Mouse (Mus musculus): ENCODE results near the gene Id2. TPM values are rescaled to one million over a fixed set of nuclear protein-coding genes. Genes with fewer than 3 reads are reported as not detected.

The Id2 gene
- polyA plus RNA-seq, 1 experiment: 68.1 TPM

GRCm38 (mm10) chr12:25099313-25099562 is 2.3 kb upstream of the Id2 start:
- Histone ChIP-seq H3ac (ENCODE audit: control insufficient read depth, insufficient read length, low read depth) (peak overlapping the region; percentile 16), H3K27me3 (ENCODE audit: control insufficient read depth, insufficient read depth, insufficient read length) (no peaks in the 10 kb centered on the region), H3K79me2 (ENCODE audit: control insufficient read depth, insufficient read depth) (peaks cover 17% of the 10 kb centered on the region), H3K4me3 (ENCODE audit: insufficient read depth, poor library complexity, severe bottlenecking) (peak overlapping the region; percentile 32), H3K36me3 (ENCODE audit: control insufficient read depth, insufficient read depth) (peaks cover 3% of the 10 kb centered on the region), H3K79me3 (ENCODE audit: low read depth) (peaks cover 15% of the 10 kb centered on the region)
- TF ChIP-seq MYOG (IDR thresholded peaks at IDR 0.05; ENCODE audit: control insufficient read depth, extremely low read depth, insufficient read length) (no peak), FOSL1 (IDR thresholded peaks at IDR 0.05; ENCODE audit: insufficient read depth, low read length, poor library complexity, severe bottlenecking) (no peak), MYOD1 (IDR thresholded peaks at IDR 0.05; ENCODE audit: control insufficient read depth, insufficient read length, low read depth) (no peak), CEBPB (IDR thresholded peaks at IDR 0.05; ENCODE audit: low read depth) (no peak), USF1 (IDR thresholded peaks at IDR 0.05; ENCODE audit: low read depth) (no peak), CTCF (IDR thresholded peaks at IDR 0.05; ENCODE audit: control insufficient read depth, insufficient read depth, insufficient read length) (no peak), MAX (IDR thresholded peaks at IDR 0.05) (no peak)

- peak; percentile 89 for TF ChIP-seq MYOD1 (IDR thresholded peaks at IDR 0.05; ENCODE audit: control insufficient read depth, insufficient read length, low read depth)
- no peak for TF ChIP-seq CEBPB (IDR thresholded peaks at IDR 0.05; ENCODE audit: low read depth)
- H3K79me3 ChIP-seq (ENCODE audit: low read depth): peaks cover 18% of the 10 kb centered on the region
- peaks cover 8% of the 10 kb centered on the region for H3K36me3 ChIP-seq (ENCODE audit: control insufficient read depth, insufficient read depth)
- peak overlapping the region; percentile 77 for H3ac ChIP-seq (ENCODE audit: control insufficient read depth, insufficient read length, low read depth)
- peaks cover 22% of the 10 kb centered on the region for H3K79me2 ChIP-seq (ENCODE audit: control insufficient read depth, insufficient read depth)
- no peaks in the 10 kb centered on the region for H3K27me3 ChIP-seq (ENCODE audit: control insufficient read depth, insufficient read depth, insufficient read length)
- peak overlapping the region; percentile 32 for H3K4me3 ChIP-seq (ENCODE audit: insufficient read depth, poor library complexity, severe bottlenecking)
Measured at GRCm38 (mm10) chr12:25098561-25099312, 1.8 kb upstream of the Id2 start.

DNA sequence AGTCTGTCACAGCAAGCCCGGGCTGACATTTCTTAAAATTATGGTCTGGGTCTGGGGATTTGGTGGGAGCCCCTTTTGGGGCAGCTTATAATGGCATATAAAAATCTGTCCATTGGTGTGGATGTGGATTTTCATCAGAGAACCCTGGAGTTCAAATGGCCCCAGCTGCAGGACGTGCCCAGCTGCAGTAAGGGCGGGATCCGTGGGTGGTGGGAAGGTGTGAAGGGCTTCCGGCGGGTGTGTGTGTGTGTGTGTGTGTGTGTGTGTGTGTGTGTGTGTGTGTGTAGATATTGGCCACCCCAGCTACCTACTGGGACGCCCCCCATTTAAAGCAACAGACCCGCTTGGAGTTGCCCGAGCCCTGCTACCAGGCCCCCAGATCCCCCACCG is 1.2 kb upstream of the Id2 start:
- no peak for TF ChIP-seq MAX (IDR thresholded peaks at IDR 0.05)
- no peak for TF ChIP-seq CEBPB (IDR thresholded peaks at IDR 0.05; ENCODE audit: low read depth)
- TF ChIP-seq MYOG (IDR thresholded peaks at IDR 0.05; ENCODE audit: control insufficient read depth, extremely low read depth, insufficient read length): no peak
- TF ChIP-seq CTCF (IDR thresholded peaks at IDR 0.05; ENCODE audit: control insufficient read depth, insufficient read depth, insufficient read length): no peak
- no peak for TF ChIP-seq MYOD1 (IDR thresholded peaks at IDR 0.05; ENCODE audit: control insufficient read depth, insufficient read length, low read depth)
- no peak for TF ChIP-seq FOSL1 (IDR thresholded peaks at IDR 0.05; ENCODE audit: insufficient read depth, low read length, poor library complexity, severe bottlenecking)
- TF ChIP-seq USF1 (IDR thresholded peaks at IDR 0.05; ENCODE audit: low read depth): no peak
- Histone ChIP-seq H3K27me3 (ENCODE audit: control insufficient read depth, insufficient read depth, insufficient read length) (no peaks in the 10 kb centered on the region), H3K4me3 (ENCODE audit: insufficient read depth, poor library complexity, severe bottlenecking) (peak overlapping the region; percentile 26), H3K79me2 (ENCODE audit: control insufficient read depth, insufficient read depth) (peaks cover 28% of the 10 kb centered on the region), H3K79me3 (ENCODE audit: low read depth) (peaks cover 22% of the 10 kb centered on the region), H3K36me3 (ENCODE audit: control insufficient read depth, insufficient read depth) (peaks cover 14% of the 10 kb centered on the region), H3ac (ENCODE audit: control insufficient read depth, insufficient read length, low read depth) (peak overlapping the region; percentile 77)

- peaks cover 23% of the 10 kb centered on the region for H3K79me3 ChIP-seq (ENCODE audit: low read depth)
- no peaks in the 10 kb centered on the region for H3K27me3 ChIP-seq (ENCODE audit: control insufficient read depth, insufficient read depth, insufficient read length)
- peak overlapping the region; percentile 26 for H3K4me3 ChIP-seq (ENCODE audit: insufficient read depth, poor library complexity, severe bottlenecking)
- H3K36me3 ChIP-seq (ENCODE audit: control insufficient read depth, insufficient read depth): peaks cover 18% of the 10 kb centered on the region
- H3K79me2 ChIP-seq (ENCODE audit: control insufficient read depth, insufficient read depth): peaks cover 31% of the 10 kb centered on the region
- H3ac ChIP-seq (ENCODE audit: control insufficient read depth, insufficient read length, low read depth): peak overlapping the region; percentile 31
- TF ChIP-seq MAX (IDR thresholded peaks at IDR 0.05) (peak; percentile 86), CTCF (IDR thresholded peaks at IDR 0.05; ENCODE audit: control insufficient read depth, insufficient read depth, insufficient read length) (no peak), CEBPB (IDR thresholded peaks at IDR 0.05; ENCODE audit: low read depth) (peak; percentile 52), USF1 (IDR thresholded peaks at IDR 0.05; ENCODE audit: low read depth) (peak; percentile 81)
Measured at GRCm38 (mm10) chr12:25097210-25098160, 545 bp upstream of the Id2 start.

GRCm38 (mm10) chr12:25096640-25097051 is 294 bp downstream of the Id2 start:
- peaks cover 18% of the 10 kb centered on the region for H3K36me3 ChIP-seq (ENCODE audit: control insufficient read depth, insufficient read depth)
- peak overlapping the region; percentile 25 for H3ac ChIP-seq (ENCODE audit: control insufficient read depth, insufficient read length, low read depth)
- peaks cover 23% of the 10 kb centered on the region for H3K79me3 ChIP-seq (ENCODE audit: low read depth)
- no peaks in the 10 kb centered on the region for H3K27me3 ChIP-seq (ENCODE audit: control insufficient read depth, insufficient read depth, insufficient read length)
- peaks cover 31% of the 10 kb centered on the region for H3K79me2 ChIP-seq (ENCODE audit: control insufficient read depth, insufficient read depth)
- peak overlapping the region; percentile 80 for H3K4me3 ChIP-seq (ENCODE audit: insufficient read depth, poor library complexity, severe bottlenecking)
- TF ChIP-seq CEBPB (IDR thresholded peaks at IDR 0.05; ENCODE audit: low read depth): no peak
- TF ChIP-seq MAX (IDR thresholded peaks at IDR 0.05): no peak
- TF ChIP-seq CTCF (IDR thresholded peaks at IDR 0.05; ENCODE audit: control insufficient read depth, insufficient read depth, insufficient read length): no peak
- TF ChIP-seq USF1 (IDR thresholded peaks at IDR 0.05; ENCODE audit: low read depth): no peak
- TF ChIP-seq MYOD1 (IDR thresholded peaks at IDR 0.05; ENCODE audit: control insufficient read depth, insufficient read length, low read depth): no peak
- no peak for TF ChIP-seq FOSL1 (IDR thresholded peaks at IDR 0.05; ENCODE audit: insufficient read depth, low read length, poor library complexity, severe bottlenecking)
- no peak for TF ChIP-seq MYOG (IDR thresholded peaks at IDR 0.05; ENCODE audit: control insufficient read depth, extremely low read depth, insufficient read length)

Measured in C2C12 (cell line).